Mouse (Mus musculus) myocyte (in vitro differentiated cells): ENCODE data around the gene Chd2. TPM values are rescaled to one million over a fixed set of nuclear protein-coding genes. Genes with fewer than 3 reads are reported as not detected.
A peak's percentile ranks its signal among the peaks of the same experiment; 100 is the strongest.
"Not testable (repeated sequence)": the region's sequence is repeated elsewhere in the genome, so short reads cannot be mapped to it uniquely, and the experiment has no call there.

Experiments used
- H3K27me3 ChIP-seq: one replicate; pipeline ENCODE4 v1.6.1; 2011; ENCODE audit not compliant: control insufficient read depth, insufficient read depth, insufficient read length
- H3K36me3 ChIP-seq: one replicate; pipeline ENCODE4 v1.6.1; 2011; ENCODE audit not compliant: control insufficient read depth, insufficient read depth
- H3K4me2 ChIP-seq: one replicate; pipeline ENCODE4 v1.6.1; 2011; ENCODE audit warnings: low read depth, control low read depth
- H3K4me3 ChIP-seq: one replicate; pipeline ENCODE4 v1.5.1; 2011; ENCODE audit warnings: mild to moderate bottlenecking, control low read depth, moderate library complexity
- H3K79me2 ChIP-seq: one replicate; pipeline ENCODE4 v1.6.1; 2011; ENCODE audit not compliant: control insufficient read depth, insufficient read depth
- H3ac ChIP-seq: one replicate; pipeline ENCODE4 v1.6.1; 2011; ENCODE audit not compliant: control insufficient read depth, insufficient read length
- CEBPB ChIP-seq: IDR thresholded peaks from 2 replicates; pipeline ENCODE4 v1.6.1; 2011; ENCODE audit warnings: mild to moderate bottlenecking, moderate library complexity; ENCODE audit not compliant: poor library complexity, insufficient read depth, severe bottlenecking
- E2F4 ChIP-seq: IDR thresholded peaks from one replicate; pipeline ENCODE4 v1.6.1; 2011; ENCODE audit warnings: mild to moderate bottlenecking, control low read depth, moderate library complexity; ENCODE audit not compliant: insufficient read depth
- MAX ChIP-seq: IDR thresholded peaks from one replicate; pipeline ENCODE4 v1.6.1; 2011; ENCODE audit warnings: low read depth, mild to moderate bottlenecking, control low read depth
- MYOD1 ChIP-seq, 3 experiments: IDR thresholded peaks; one replicate each; pipeline ENCODE4 v1.6.1; 2011; ENCODE audit warnings: control low read depth in 2 of 3, low read depth in 2 of 3, mild to moderate bottlenecking in 2 of 3, moderate library complexity in 1 of 3; ENCODE audit not compliant: insufficient read length in 2 of 3, control insufficient read depth in 1 of 3
- MYOG ChIP-seq, 3 experiments: IDR thresholded peaks; one replicate each; pipeline ENCODE4 v1.6.1; 2011; ENCODE audit warnings: control low read depth in 2 of 3, low read depth in 2 of 3, mild to moderate bottlenecking in 2 of 3; ENCODE audit not compliant: insufficient read length in 2 of 3, control insufficient read depth in 1 of 3, insufficient read depth in 1 of 3
- POLR2A ChIP-seq: IDR thresholded peaks from one replicate; pipeline ENCODE4 v1.6.1; 2011; ENCODE audit warnings: low read depth, mild to moderate bottlenecking, control low read depth, moderate library complexity; ENCODE audit not compliant: insufficient read length
- POLR2AphosphoS2 ChIP-seq: IDR thresholded peaks from one replicate; pipeline ENCODE4 v1.6.1; 2011; ENCODE audit warnings: low read depth, control low read depth; ENCODE audit not compliant: insufficient read length
- REST ChIP-seq: IDR thresholded peaks from one replicate; pipeline ENCODE4 v1.6.1; 2011; ENCODE audit warnings: mild to moderate bottlenecking, control low read depth, moderate library complexity; ENCODE audit not compliant: insufficient read depth, insufficient read length
- SRF ChIP-seq: IDR thresholded peaks from one replicate; pipeline ENCODE4 v1.6.1; 2011; ENCODE audit warnings: low read depth; ENCODE audit not compliant: control insufficient read depth, insufficient read length
- TCF12 ChIP-seq: IDR thresholded peaks from one replicate; pipeline ENCODE4 v1.6.1; 2011; ENCODE audit warnings: mild to moderate bottlenecking, control low read depth; ENCODE audit not compliant: poor library complexity, insufficient read depth, severe bottlenecking
- TCF3 ChIP-seq: IDR thresholded peaks from one replicate; pipeline ENCODE4 v1.6.1; 2011; ENCODE audit warnings: low read depth, control low read depth; ENCODE audit not compliant: insufficient read length
- USF1 ChIP-seq: IDR thresholded peaks from one replicate; pipeline ENCODE4 v1.6.1; 2011; ENCODE audit warnings: low read depth, mild to moderate bottlenecking, control low read depth, moderate library complexity
- polyA plus RNA-seq: library from polyadenylated mRNA; unstranded; fragments of >200 nt; fragmentation: generic; extraction: Trizol; gene quantifications from one replicate; pipeline ENCODE4 v1.2.1, GENCODE M21; 2012; ENCODE audit warnings: missing spikeins

Chd2 gene
- polyA plus RNA-seq, 1 experiment = 7.9 TPM

GRCm38 (mm10) chr7:73575257-73575656 lies 33.6 kb upstream of the Chd2 start:
- TF ChIP-seq MYOD1 (IDR thresholded peaks at IDR 0.05; ENCODE audit: control insufficient read depth in 1 of 3, insufficient read length in 2 of 3, low read depth in 2 of 3) = peak in 2 of 3 experiments; percentile 15 to 36
- no peak for TF ChIP-seq TCF3
- no peak for TF ChIP-seq CEBPB
- TF ChIP-seq MYOG (IDR thresholded peaks at IDR 0.05; ENCODE audit: control insufficient read depth in 1 of 3, insufficient read depth in 1 of 3, insufficient read length in 2 of 3, low read depth in 2 of 3) = peak in 1 of 3 experiments; percentile 21
- TF ChIP-seq USF1 = no peak
- no peak for TF ChIP-seq REST
- TF ChIP-seq SRF = no peak
- no peak for TF ChIP-seq TCF12
- TF ChIP-seq MAX = no peak
- TF ChIP-seq POLR2AphosphoS2 = no peak
- TF ChIP-seq E2F4 = no peak
- no peak for TF ChIP-seq POLR2A
- Histone ChIP-seq H3K36me3 (no peaks in the 10 kb centered on the region), H3K79me2 (no peaks in the 10 kb centered on the region), H3K4me3 (no peak overlapping the region), H3K4me2 (no peak overlapping the region), H3K27me3 (no peaks in the 10 kb centered on the region), H3ac (no peak overlapping the region)

GRCm38 (mm10) chr7:73574673-73575072 lies 33.0 kb upstream of the Chd2 start:
- H3K36me3 ChIP-seq, H3K27me3 ChIP-seq, H3ac ChIP-seq, H3K79me2 ChIP-seq, H3K4me3 ChIP-seq, H3K4me2 ChIP-seq: not testable (repeated sequence)

GRCm38 (mm10) chr7:73572571-73572970 lies 30.9 kb upstream of the Chd2 start:
- Histone ChIP-seq H3ac (no peak overlapping the region), H3K4me2 (no peak overlapping the region), H3K4me3 (no peak overlapping the region), H3K79me2 (no peaks in the 10 kb centered on the region), H3K27me3 (no peaks in the 10 kb centered on the region), H3K36me3 (no peaks in the 10 kb centered on the region)
- TF ChIP-seq POLR2A = no peak
- no peak for TF ChIP-seq SRF
- TF ChIP-seq REST = no peak
- no peak for TF ChIP-seq MYOD1 (IDR thresholded peaks at IDR 0.05; ENCODE audit: control insufficient read depth in 1 of 3, insufficient read length in 2 of 3, low read depth in 2 of 3)

- Histone ChIP-seq H3K4me2 (no peak overlapping the region), H3ac (no peak overlapping the region), H3K4me3 (no peak overlapping the region), H3K36me3 (no peaks in the 10 kb centered on the region), H3K27me3 (no peaks in the 10 kb centered on the region), H3K79me2 (no peaks in the 10 kb centered on the region)
- TF ChIP-seq SRF = no peak
- TF ChIP-seq TCF3 = no peak
- TF ChIP-seq MYOD1 (IDR thresholded peaks at IDR 0.05; ENCODE audit: control insufficient read depth in 1 of 3, insufficient read length in 2 of 3, low read depth in 2 of 3) = no peak
- no peak for TF ChIP-seq POLR2AphosphoS2
- no peak for TF ChIP-seq CEBPB
- TF ChIP-seq MYOG (IDR thresholded peaks at IDR 0.05; ENCODE audit: control insufficient read depth in 1 of 3, insufficient read depth in 1 of 3, insufficient read length in 2 of 3, low read depth in 2 of 3) = no peak
- no peak for TF ChIP-seq REST
Observed at GRCm38 (mm10) chr7:73568801-73569403, 27.3 kb upstream of the Chd2 start.

- no peaks in the 10 kb centered on the region for H3K79me2 ChIP-seq
- no peak overlapping the region for H3K4me2 ChIP-seq
- no peak for TF ChIP-seq POLR2A
- no peaks in the 10 kb centered on the region for H3K27me3 ChIP-seq
- no peak overlapping the region for H3K4me3 ChIP-seq
- H3ac ChIP-seq = no peak overlapping the region
- no peaks in the 10 kb centered on the region for H3K36me3 ChIP-seq
Observed at GRCm38 (mm10) chr7:73567754-73568161, 26.1 kb upstream of the Chd2 start.

- H3K36me3 ChIP-seq = no peaks in the 10 kb centered on the region
- H3K79me2 ChIP-seq = no peaks in the 10 kb centered on the region
- TF ChIP-seq POLR2A = no peak
- no peak for TF ChIP-seq USF1
- TF ChIP-seq SRF = no peak
- TF ChIP-seq CEBPB = no peak
- no peaks in the 10 kb centered on the region for H3K27me3 ChIP-seq
- H3K4me2 ChIP-seq = no peak overlapping the region
- H3K4me3 ChIP-seq = no peak overlapping the region
- H3ac ChIP-seq = no peak overlapping the region
Observed at GRCm38 (mm10) chr7:73564131-73564530, 22.5 kb upstream of the Chd2 start.
